Mouse (Mus musculus) heart, embryonic 14.5 days (tissue): ENCODE results near the gene AC170998.1. TPM values are rescaled to one million over a fixed set of nuclear protein-coding genes. Genes with fewer than 3 reads are reported as not detected.
"Not testable (repeated sequence)": the region's sequence is repeated elsewhere in the genome, so short reads cannot be mapped to it uniquely, and the experiment has no call there.

Source experiments
- ATAC-seq: fragments of 200-750 bp; cut with Nextera tagmentation; 2 replicates; pipeline ENCODE4 v1.8.0; 2017; ENCODE audit warnings: low read depth, moderate TSS enrichment; ENCODE audit not compliant: insufficient number of reproducible peaks, insufficient read depth, low FRiP score
- H3K27ac ChIP-seq, 2 experiments: fragments of 200-500 bp in 1 of 2; fragments of 300-500 bp in 1 of 2; sonication (generic) in 1 of 2; replicated peaks in 1 of 2; 2 replicates each; pipeline ENCODE4 v1.5.1; 2012 to 2014; ENCODE audit warnings: low read depth in 2 of 2, low read length in 2 of 2, control low read depth in 1 of 2, mild to moderate bottlenecking in 1 of 2, mixed read lengths in 1 of 2; ENCODE audit not compliant: control insufficient read depth in 1 of 2, insufficient read depth in 1 of 2
- H3K27me3 ChIP-seq: fragments of 300-500 bp; sonication (generic); 2 replicates; pipeline ENCODE4 v1.6.1; 2014; ENCODE audit warnings: mild to moderate bottlenecking, low read length, control low read depth; ENCODE audit not compliant: control insufficient read depth, insufficient read depth
- H3K36me3 ChIP-seq: fragments of 300-500 bp; sonication (generic); 2 replicates; pipeline ENCODE4 v1.6.1; 2014; ENCODE audit warnings: mild to moderate bottlenecking, control low read depth, low read length, mixed read lengths; ENCODE audit not compliant: control insufficient read depth, insufficient read depth
- H3K4me1 ChIP-seq, 2 experiments: fragments of 200-500 bp in 1 of 2; fragments of 300-500 bp in 1 of 2; sonication (generic) in 1 of 2; 2 replicates each; pipeline ENCODE4 v1.6.1; 2012 to 2014; ENCODE audit warnings: low read length in 2 of 2, control low read depth in 1 of 2, mixed read lengths in 1 of 2; ENCODE audit not compliant: control insufficient read depth in 2 of 2, insufficient read depth in 2 of 2
- H3K4me2 ChIP-seq: fragments of 300-500 bp; sonication (generic); 2 replicates; pipeline ENCODE4 v1.6.1; 2014; ENCODE audit warnings: mild to moderate bottlenecking, low read length
- H3K4me3 ChIP-seq, 2 experiments: fragments of 200-500 bp in 1 of 2; fragments of 300-500 bp in 1 of 2; sonication (generic) in 1 of 2; 2 replicates each; pipeline ENCODE4 v1.5.1; 2012 to 2014; ENCODE audit warnings: low read length in 2 of 2, mild to moderate bottlenecking in 2 of 2, control low read depth in 1 of 2, low read depth in 1 of 2, moderate library complexity in 1 of 2; ENCODE audit not compliant: control insufficient read depth in 1 of 2, insufficient read depth in 1 of 2
- H3K9ac ChIP-seq: fragments of 300-500 bp; sonication (generic); 2 replicates; pipeline ENCODE4 v1.6.1; 2014; ENCODE audit warnings: mild to moderate bottlenecking, low read length
- H3K9me3 ChIP-seq: fragments of 300-500 bp; sonication (generic); 2 replicates; pipeline ENCODE4 v1.6.1; 2016; ENCODE audit warnings: low read length, control low read depth; ENCODE audit not compliant: control insufficient read depth
- WGBS: fragments of 180-500 bp; shearing (Covaris S2); extraction: QIAGEN DNeasy Blood & Tissue Kit; methylation state at CpG from one replicate; pipeline ENCODE4 v1.1.7; 2014; 5-methylcytosine and 5-hydroxymethylcytosine counted together
- polyA plus RNA-seq: library from polyadenylated mRNA; unstranded; fragments of >200 nt; fragmentation: Nextera tagmentation; extraction: Ambion mirVana; gene quantifications from 2 replicates; pipeline ENCODE4 v1.2.1, GENCODE M21; 2014

AC170998.1 gene
- polyA plus RNA-seq, 1 experiment from 2014 or later: 2.5 TPM

DNA sequence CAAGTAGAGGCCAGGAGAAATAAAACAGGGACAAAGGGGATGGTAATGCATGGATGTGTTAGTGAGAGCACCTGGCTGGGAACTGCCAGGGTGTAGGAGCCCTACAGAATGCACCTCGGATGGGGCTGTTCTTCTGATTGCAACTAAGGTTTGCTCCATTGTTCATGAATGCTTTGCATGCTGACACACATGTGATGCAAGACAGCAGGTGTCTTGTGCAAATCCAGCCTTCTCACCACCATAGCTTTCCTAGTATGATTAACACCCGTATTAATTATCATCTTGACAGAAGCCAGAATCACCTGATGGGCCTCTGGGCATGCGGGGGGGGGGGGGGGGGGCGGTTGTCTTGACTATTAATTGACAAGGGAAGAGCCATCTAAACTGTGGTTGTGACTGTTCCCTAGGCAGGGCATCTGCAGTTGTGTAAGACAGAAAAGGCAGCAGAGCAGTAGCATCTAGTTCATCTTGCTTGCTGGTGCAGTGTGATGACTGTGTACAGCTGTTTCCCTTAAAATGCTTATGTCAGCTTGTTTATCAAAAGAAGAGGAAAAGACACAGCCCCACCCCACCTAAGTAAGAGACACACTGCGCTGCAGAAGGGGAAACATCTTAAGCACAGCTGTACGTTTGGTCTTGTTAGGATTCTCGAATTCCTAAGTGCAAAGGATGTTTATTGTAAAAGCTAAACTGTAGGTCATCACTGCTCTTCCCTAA is 9.9 kb upstream of the AC170998.1 start:
- 70% methylated on average over 7 of the region's 7 CpGs for WGBS
- Histone ChIP-seq H3K27me3 (no peaks in the 10 kb centered on the region), H3K9me3 (no peaks in the 10 kb centered on the region), H3K4me1 (peaks cover 12 to 35% of the 10 kb centered on the region in 2 experiments), H3K9ac (no peak overlapping the region), H3K27ac (no peak overlapping the region), H3K36me3 (peaks cover 63% of the 10 kb centered on the region), H3K4me2 (no peak overlapping the region), H3K4me3 (no peak overlapping the region)
- ATAC-seq: no peak

- H3K4me2 ChIP-seq: no peak overlapping the region
- H3K27ac ChIP-seq: no peak overlapping the region
- no peaks in the 10 kb centered on the region for H3K9me3 ChIP-seq
- ATAC-seq: no peak
- H3K9ac ChIP-seq: no peak overlapping the region
- no peak overlapping the region for H3K4me3 ChIP-seq
- H3K27me3 ChIP-seq: no peaks in the 10 kb centered on the region
- WGBS: 74% methylated on average over 3 of the region's 3 CpGs
- H3K4me1 ChIP-seq: peaks cover 8 to 28% of the 10 kb centered on the region in 2 experiments
- H3K36me3 ChIP-seq: peaks cover 74% of the 10 kb centered on the region
These were observed 8.3 kb upstream of the AC170998.1 start for GRCm38 (mm10) chr17:28717535-28717934.

DNA sequence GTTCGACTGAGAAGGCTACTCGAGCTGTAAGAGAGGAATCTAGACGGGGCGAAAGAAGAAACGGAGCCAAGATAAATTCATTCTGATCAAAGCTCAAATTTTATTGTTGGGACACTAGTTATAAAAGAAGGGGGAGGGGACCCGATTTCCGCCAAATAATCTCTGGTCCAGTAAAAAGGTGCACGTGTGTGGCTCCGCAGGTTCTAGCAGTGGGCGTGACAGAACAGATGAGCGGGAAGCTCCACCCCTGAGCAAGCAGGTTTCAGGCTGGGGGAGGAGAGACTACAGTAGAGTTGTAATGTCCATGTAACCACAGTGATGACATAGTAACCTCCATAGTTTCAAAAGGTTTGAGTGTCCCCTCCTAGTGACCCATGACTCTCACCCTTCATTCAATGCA is 1.6 kb downstream of the AC170998.1 start:
- H3K36me3 ChIP-seq: peaks cover 85% of the 10 kb centered on the region
- WGBS: 94% methylated on average over 11 of the region's 11 CpGs
- not testable (repeated sequence) for H3K9me3 ChIP-seq

DNA sequence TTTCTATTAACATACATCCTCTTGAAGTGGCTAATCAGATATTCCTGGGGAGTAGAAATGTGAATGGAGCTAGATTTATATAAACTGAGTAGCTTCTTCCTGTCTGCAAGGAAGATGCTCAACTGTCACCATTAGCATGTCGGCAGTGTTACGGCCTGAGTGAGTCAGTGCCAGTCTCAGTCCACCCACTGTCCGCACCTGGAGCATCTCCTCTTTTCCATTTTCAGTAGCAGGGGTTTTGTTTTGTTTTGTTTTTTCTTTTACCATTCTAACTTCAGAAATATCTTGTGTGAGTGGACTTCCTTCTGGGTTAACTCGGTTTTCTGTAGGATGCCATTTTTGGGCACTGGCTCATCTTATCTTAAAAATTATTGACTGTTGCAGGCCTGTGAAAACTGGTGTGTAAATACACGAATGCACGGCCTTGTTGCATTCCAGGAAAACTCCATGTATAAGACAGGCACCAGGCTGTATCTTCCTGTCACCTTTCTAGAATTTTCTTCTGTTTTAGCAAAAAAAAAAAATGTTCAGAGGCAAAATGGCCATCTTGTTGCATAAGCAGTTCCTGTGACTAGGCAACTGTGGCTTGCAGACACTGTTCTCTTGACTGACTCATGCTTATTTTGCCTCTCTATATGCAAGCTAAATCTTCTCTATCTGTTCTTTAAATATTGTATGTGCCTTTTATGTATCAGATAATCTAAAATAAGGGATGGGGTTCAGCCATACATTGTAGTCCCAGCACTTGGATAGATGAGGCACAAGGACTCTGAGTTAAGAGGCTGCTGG is 9.6 kb downstream of the AC170998.1 start:
- peaks cover 83% of the 10 kb centered on the region for H3K36me3 ChIP-seq
- no peak overlapping the region for H3K9ac ChIP-seq
- no peak overlapping the region for H3K4me2 ChIP-seq
- no peaks in the 10 kb centered on the region for H3K9me3 ChIP-seq
- ATAC-seq: no peak
- no peak overlapping the region for H3K4me3 ChIP-seq
- WGBS: 83% methylated on average over 6 of the region's 6 CpGs
- H3K27ac ChIP-seq: no peak overlapping the region
- H3K27me3 ChIP-seq: no peaks in the 10 kb centered on the region
- no peaks in the 10 kb centered on the region; a peak in 1 of 4 replicates for H3K4me1 ChIP-seq

More for the DNA sequence above, 1.6 kb downstream of the AC170998.1 start:
- not testable (repeated sequence) for H3K9ac ChIP-seq, H3K4me3 ChIP-seq, H3K27ac ChIP-seq, H3K27me3 ChIP-seq, H3K4me2 ChIP-seq, H3K4me1 ChIP-seq, ATAC-seq

- Histone ChIP-seq H3K4me2 (no peak overlapping the region), H3K4me1 (no peaks in the 10 kb centered on the region; a peak in 1 of 4 replicates), H3K9ac (no peak overlapping the region), H3K27ac (no peak overlapping the region), H3K4me3 (no peak overlapping the region), H3K9me3 (no peaks in the 10 kb centered on the region), H3K27me3 (no peaks in the 10 kb centered on the region), H3K36me3 (peaks cover 83% of the 10 kb centered on the region)
- WGBS: 66% methylated on average over 4 of the region's 4 CpGs
- ATAC-seq: no peak
These were observed 10.6 kb downstream of the AC170998.1 start for GRCm38 (mm10) chr17:28736486-28736885.

DNA sequence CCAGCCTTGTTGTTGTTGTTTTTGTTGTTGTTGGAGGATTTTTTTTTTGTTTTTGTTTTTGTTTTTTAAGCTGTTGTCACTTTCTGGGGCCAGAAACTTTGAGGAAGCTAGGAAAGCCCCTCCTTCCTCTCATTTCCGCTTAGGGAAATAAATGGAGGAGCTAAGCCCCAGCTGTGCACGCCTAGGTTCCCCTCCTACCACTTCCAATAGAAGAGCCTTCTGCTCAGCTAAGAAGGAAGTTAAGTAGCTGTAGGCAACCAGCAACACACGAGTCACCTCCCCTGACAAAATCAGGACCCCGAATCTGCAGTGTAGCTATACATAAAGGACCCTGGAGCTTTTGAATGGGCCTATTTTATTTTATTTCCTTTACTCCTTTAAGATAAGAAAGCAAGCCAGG is 12.1 kb downstream of the AC170998.1 start:
- no peak for ATAC-seq
- Histone ChIP-seq H3K36me3 (peaks cover 83% of the 10 kb centered on the region), H3K4me2 (no peak overlapping the region)

DNA sequence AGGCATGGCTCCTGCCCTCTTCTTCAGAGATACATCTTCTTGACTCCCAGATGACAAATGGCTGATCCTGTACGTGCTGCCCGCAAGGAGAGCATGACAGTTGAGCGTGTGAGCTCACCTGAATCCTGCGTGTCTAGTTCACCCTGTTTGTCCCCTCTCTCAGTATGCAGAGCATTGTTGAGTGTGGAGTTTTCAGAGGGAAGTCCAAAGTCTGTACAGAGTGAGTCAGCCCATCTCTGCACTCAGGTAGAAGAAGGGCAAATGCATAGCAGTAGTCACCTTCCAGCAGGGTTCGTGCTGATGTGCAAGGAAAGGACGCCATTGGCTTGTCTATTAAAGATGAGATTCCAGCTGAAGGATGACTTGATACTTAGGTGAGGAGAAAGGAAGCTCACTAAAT is 13.4 kb downstream of the AC170998.1 start:
- no peaks in the 10 kb centered on the region for H3K9me3 ChIP-seq
- no peak overlapping the region for H3K4me3 ChIP-seq
- WGBS: 96% methylated on average over 6 of the region's 6 CpGs
- H3K36me3 ChIP-seq: peaks cover 88% of the 10 kb centered on the region
- no peaks in the 10 kb centered on the region; a peak in 1 of 4 replicates for H3K4me1 ChIP-seq
- no peak overlapping the region for H3K4me2 ChIP-seq
- no peak overlapping the region for H3K27ac ChIP-seq
- no peaks in the 10 kb centered on the region for H3K27me3 ChIP-seq
- no peak for ATAC-seq
- no peak overlapping the region for H3K9ac ChIP-seq

More for the DNA sequence above, 12.1 kb downstream of the AC170998.1 start:
- WGBS: 86% methylated on average over 4 of the region's 4 CpGs
- H3K9me3 ChIP-seq: no peaks in the 10 kb centered on the region
- H3K27ac ChIP-seq: no peak overlapping the region
- no peaks in the 10 kb centered on the region; a peak in 1 of 4 replicates for H3K4me1 ChIP-seq
- no peak overlapping the region for H3K4me3 ChIP-seq
- no peaks in the 10 kb centered on the region for H3K27me3 ChIP-seq
- H3K9ac ChIP-seq: no peak overlapping the region
